Comparison of ENCODE assay signal across 12 mouse cellular contexts in genomic region chr8:83429071-83429524, GRCm38 (mm10). TPM values are rescaled to one million over a fixed set of nuclear protein-coding genes. Genes with fewer than 3 reads are reported as not detected.
DNase-seq lines count a peak whose midpoint lies in the region; ATAC-seq and TF ChIP-seq lines count a peak whose summit lies in the region.
"Had no signal": no experiment of that assay in that cellular context is flagged by ENCODE, and none has a peak within 500 bp of the region (broad histone marks: within the 10 kb centered on the region; RNA-seq: fewer than 3 reads in every experiment).

No protein-coding gene starts in this region.

- H3K4me1 ChIP-seq in E14TG2a.4 (replicated peaks; ENCODE audit: low read depth, low read length) (peaks cover 40% of the 10 kb centered on the region), MEL (ENCODE audit: control insufficient read depth in 1 of 2, insufficient read depth in 2 of 2, low read length in 2 of 2) (peaks cover 13 to 18% of the 10 kb centered on the region in 2 experiments)
- H3K4me1 ChIP-seq in stomach, embryonic 15.5 days: no peaks in the 10 kb centered on the region
- peaks cover 4% of the 10 kb centered on the region; the same call in 1 of the 2 replicates for H3K4me1 ChIP-seq in forebrain, embryonic 10.5 days
- H3K4me1 ChIP-seq in hindbrain, postnatal 0 days (ENCODE audit: insufficient read depth, low read length): no peaks in the 10 kb centered on the region

- peak; percentile 86; the same call in 1 of the 2 replicates for ATAC-seq in stomach, embryonic 15.5 days (ENCODE audit: insufficient read depth, low FRiP score, low read depth)
- no peak for ATAC-seq in hindbrain, postnatal 0 days
- ATAC-seq: forebrain, embryonic 14.5 days had no signal

- H3K9me3 ChIP-seq in E14TG2a.4 (ENCODE audit: low read length) (no peaks in the 10 kb centered on the region), MEL (replicated peaks; ENCODE audit: insufficient read depth, low read length) (no peaks in the 10 kb centered on the region)
- no peaks in the 10 kb centered on the region for H3K9me3 ChIP-seq in stomach, embryonic 15.5 days
- H3K9me3 ChIP-seq in forebrain, embryonic 10.5 days: no peaks in the 10 kb centered on the region
- no peaks in the 10 kb centered on the region for H3K9me3 ChIP-seq in hindbrain, postnatal 0 days (ENCODE audit: low read length)

- no peak for TF ChIP-seq RAD21 in MEL (IDR thresholded peaks at IDR 0.05; ENCODE audit: low read depth, low read length)

- peak overlapping the region; percentile 56 for H3K4me3 ChIP-seq in E14TG2a.4 (replicated peaks; ENCODE audit: low read length)
- H3K4me3 ChIP-seq in MEL (ENCODE audit: control insufficient read depth in 1 of 2, insufficient read depth in 1 of 2, low read depth in 2 of 2, low read length in 2 of 2): peak overlapping the region; percentile 37 to 71; a peak in 3 of 4 replicates
- no peak overlapping the region for H3K4me3 ChIP-seq in stomach, embryonic 15.5 days (replicated peaks)
- H3K4me3 ChIP-seq in forebrain, embryonic 10.5 days: no peak overlapping the region
- no peak overlapping the region for H3K4me3 ChIP-seq in hindbrain, postnatal 0 days (ENCODE audit: low read length)
- H3K4me3 ChIP-seq: heart, adult 2 months had no signal

- H3K4me2 ChIP-seq in stomach, embryonic 15.5 days: no peak overlapping the region
- no peak overlapping the region for H3K4me2 ChIP-seq in hindbrain, postnatal 0 days (ENCODE audit: low read depth, low read length)

- no peaks in the 10 kb centered on the region for H3K27me3 ChIP-seq in E14TG2a.4 (ENCODE audit: insufficient read depth, low read length)
- no peaks in the 10 kb centered on the region for H3K27me3 ChIP-seq in MEL (ENCODE audit: control insufficient read depth in 1 of 2, insufficient read depth in 2 of 2, low read length in 2 of 2)
- no peaks in the 10 kb centered on the region for H3K27me3 ChIP-seq in stomach, embryonic 15.5 days (replicated peaks)
- no peaks in the 10 kb centered on the region for H3K27me3 ChIP-seq in forebrain, embryonic 10.5 days (ENCODE audit: poor library complexity, severe bottlenecking)
- H3K27me3 ChIP-seq in hindbrain, postnatal 0 days (ENCODE audit: insufficient read depth, low read length): no peaks in the 10 kb centered on the region

- TF ChIP-seq CTCF in E14TG2a.4 (conservative IDR thresholded peaks at IDR 0.05; ENCODE audit: low read length): no peak
- no peak for TF ChIP-seq CTCF in MEL (IDR thresholded peaks at IDR 0.05 in 2 of 3, conservative IDR thresholded peaks at IDR 0.05 in 1 of 3; ENCODE audit: control insufficient read depth in 1 of 3, insufficient read depth in 1 of 3, low read depth in 2 of 3, low read length in 3 of 3, poor library complexity in 1 of 3, severe bottlenecking in 1 of 3)
- TF ChIP-seq CTCF in hindbrain, postnatal 0 days (IDR thresholded peaks at IDR 0.05; ENCODE audit: low read depth): no peak

- DNase-seq in MEL (ENCODE audit: low read depth, low spot score): peak; percentile 95
- peak; percentile 76 for DNase-seq in liver
- DNase-seq in forebrain, embryonic 10.5 days (ENCODE audit: extremely low spot score, low spot score): no peak
- DNase-seq in adrenal gland, postnatal 4 days (ENCODE audit: low spot score in 2 of 2): no peak
- no peak for DNase-seq in hindbrain, postnatal 0 days (ENCODE audit: low spot score)
- DNase-seq: cerebellum, adult 8-10 months; heart, adult 2 months; kidney, postnatal 10 days; lung, adult 18-20 months had no signal

- TF ChIP-seq EP300 in MEL (IDR thresholded peaks at IDR 0.05; ENCODE audit: low read depth in 1 of 2, low read length in 2 of 2): peak; percentile 52 to 86; a peak in 3 of 4 replicates

- H3K27ac ChIP-seq in MEL (ENCODE audit: control insufficient read depth, low read depth, low read length): peak overlapping the region; percentile 76
- H3K27ac ChIP-seq in stomach, embryonic 15.5 days: no peak overlapping the region
- no peak overlapping the region for H3K27ac ChIP-seq in forebrain, embryonic 10.5 days
- H3K27ac ChIP-seq in hindbrain, postnatal 0 days: no peak overlapping the region
- H3K27ac ChIP-seq: heart, adult 2 months had no signal

- 56% methylated on average over 4 of the region's 4 CpGs for WGBS in stomach, embryonic 15.5 days
- WGBS in forebrain, embryonic 10.5 days: 67% methylated on average over 4 of the region's 4 CpGs
- 63% methylated on average over 4 of the region's 4 CpGs for WGBS in hindbrain, postnatal 0 days

- peak overlapping the region; percentile 53 for H3K9ac ChIP-seq in MEL (ENCODE audit: control insufficient read depth, low read depth, low read length, poor library complexity, severe bottlenecking)
- no peak overlapping the region for H3K9ac ChIP-seq in stomach, embryonic 15.5 days
- H3K9ac ChIP-seq in hindbrain, postnatal 0 days (replicated peaks; ENCODE audit: low read length): no peak overlapping the region

- H3K79me2 ChIP-seq in MEL (ENCODE audit: control insufficient read depth, insufficient read depth, low read length, poor library complexity): no peaks in the 10 kb centered on the region

- TF ChIP-seq POLR2A in MEL (IDR thresholded peaks at IDR 0.05; ENCODE audit: control insufficient read depth in 1 of 2, insufficient read depth in 1 of 2, low read depth in 1 of 2, low read length in 2 of 2, poor library complexity in 1 of 2): peak in 1 of 2 experiments; percentile 82; a peak in 2 of 4 replicates

- H3K36me3 ChIP-seq in E14TG2a.4 (ENCODE audit: insufficient read depth, low read length) (peaks cover 19% of the 10 kb centered on the region), MEL (ENCODE audit: control insufficient read depth in 1 of 2, insufficient read depth in 2 of 2, low read length in 2 of 2) (peaks cover 0 to 13% of the 10 kb centered on the region in 2 experiments; a peak in 3 of 4 replicates)
- no peaks in the 10 kb centered on the region for H3K36me3 ChIP-seq in stomach, embryonic 15.5 days
- peaks cover 20% of the 10 kb centered on the region for H3K36me3 ChIP-seq in forebrain, embryonic 10.5 days (replicated peaks)
- peaks cover 5% of the 10 kb centered on the region; the same call in 1 of the 2 replicates for H3K36me3 ChIP-seq in hindbrain, postnatal 0 days (ENCODE audit: insufficient read depth, low read length)

TF ChIP-seq in MEL, 35 proteins besides CTCF, POLR2A, EP300 and RAD21 (continues in another document):
- TF ChIP-seq NRF1 (IDR thresholded peaks at IDR 0.05; ENCODE audit: insufficient read depth, low read depth, low read length, poor library complexity, severe bottlenecking): no peak
- TF ChIP-seq HCFC1 (IDR thresholded peaks at IDR 0.05; ENCODE audit: low read depth, low read length): peak; percentile 65
- peak; percentile 79 for TF ChIP-seq MXI1 (IDR thresholded peaks at IDR 0.05; ENCODE audit: low read depth, low read length)
- TF ChIP-seq JUND (IDR thresholded peaks at IDR 0.05; ENCODE audit: low read depth, low read length): no peak
- TF ChIP-seq ZC3H11A (IDR thresholded peaks at IDR 0.05; ENCODE audit: low read depth, low read length): no peak
- no peak for TF ChIP-seq UBTF (IDR thresholded peaks at IDR 0.05; ENCODE audit: borderline replicate concordance, insufficient read depth, low read depth, low read length)
- TF ChIP-seq MYB (IDR thresholded peaks at IDR 0.05; ENCODE audit: low read depth, low read length): peak; percentile 65; the same call in 1 of the 2 replicates
- no peak for TF ChIP-seq ZNF384 (IDR thresholded peaks at IDR 0.05; ENCODE audit: low read depth, low read length)
- TF ChIP-seq RCOR1 (IDR thresholded peaks at IDR 0.05; ENCODE audit: low read depth, low read length): peak; percentile 59; the same call in 1 of the 2 replicates
- TF ChIP-seq TAL1 (IDR thresholded peaks at IDR 0.05; ENCODE audit: low read length): peak; percentile 95
- peak; percentile 82 for TF ChIP-seq TCF12 (IDR thresholded peaks at IDR 0.05; ENCODE audit: low read depth, low read length)
- peak; percentile 90 for TF ChIP-seq MYC (IDR thresholded peaks at IDR 0.05; ENCODE audit: low read depth, low read length)
- TF ChIP-seq POLR2AphosphoS2 (IDR thresholded peaks at IDR 0.05; ENCODE audit: low read length): peak; percentile 54
- no peak for TF ChIP-seq USF1 (IDR thresholded peaks at IDR 0.05; ENCODE audit: low read depth, low read length)
- TF ChIP-seq ZMIZ1 (IDR thresholded peaks at IDR 0.05; ENCODE audit: low read depth, low read length): peak; percentile 57; the same call in 1 of the 2 replicates
- no peak for TF ChIP-seq GABPA (IDR thresholded peaks at IDR 0.05; ENCODE audit: low read depth, low read length)
- peak; percentile 72 for TF ChIP-seq SIN3A (IDR thresholded peaks at IDR 0.05; ENCODE audit: low read length)
- TF ChIP-seq CHD1 (IDR thresholded peaks at IDR 0.05; ENCODE audit: low read depth, low read length): no peak
- TF ChIP-seq GATA1 (IDR thresholded peaks at IDR 0.05; ENCODE audit: low read depth, low read length): peak; percentile 77
- TF ChIP-seq TBP (IDR thresholded peaks at IDR 0.05; ENCODE audit: low read depth, low read length): peak; percentile 84
- TF ChIP-seq NELFE (IDR thresholded peaks at IDR 0.05; ENCODE audit: low read depth, low read length): peak; percentile 52; the same call in 1 of the 2 replicates
- no peak for TF ChIP-seq SMC3 (IDR thresholded peaks at IDR 0.05; ENCODE audit: low read depth, low read length)

RNA-seq across cellular contexts. Expression of gene Scoc, which starts 29.1 kb away (rescaled TPM):
- 24.4 and 29.5 TPM in 2 replicates for total RNA-seq in MEL (2012; rRNA removed)
- 10 to 100 TPM in 1 of 2 experiments, not detected in 1; 14.7 TPM for polyA plus RNA-seq in MEL (2012; ENCODE audit: insufficient read depth in 1 of 2, insufficient read length in 2 of 2, low read depth in 1 of 2, low replicate concordance in 2 of 2, missing spikeins in 1 of 2)
- polyA plus RNA-seq in stomach, embryonic 15.5 days (2015; fragmentation: Nextera tagmentation; extraction: Ambion mirVana): 102 and 104 TPM in 2 replicates
- polyA plus RNA-seq in forebrain, embryonic 10.5 days (2016; fragmentation: Nextera tagmentation; extraction: Ambion mirVana): 108 and 109 TPM in 2 replicates
- 10 to 100 TPM; 65.5 to 68.8 TPM for total RNA-seq in adrenal gland, postnatal 4 days (2021)
- 179 and 224 TPM in 2 replicates for total RNA-seq in hindbrain, postnatal 0 days (2014; rRNA removed)
- polyA plus RNA-seq in hindbrain, postnatal 0 days (2015; fragmentation: Nextera tagmentation; extraction: Ambion mirVana): 441 TPM in 2 replicates

RNA-seq across cellular contexts. Expression of gene Clgn, which starts 39.4 kb away (rescaled TPM):
- 0.04 TPM in 1 of 2 replicates, not detected in the other for total RNA-seq in MEL (2012; rRNA removed)
- under 1 TPM in 1 of 2 experiments, not detected in 1; 0.06 TPM for polyA plus RNA-seq in MEL (2012; ENCODE audit: insufficient read depth in 1 of 2, insufficient read length in 2 of 2, low read depth in 1 of 2, low replicate concordance in 2 of 2, missing spikeins in 1 of 2)
- 0.41 and 0.52 TPM in 2 replicates for polyA plus RNA-seq in stomach, embryonic 15.5 days (2015; fragmentation: Nextera tagmentation; extraction: Ambion mirVana)
- polyA plus RNA-seq in forebrain, embryonic 10.5 days (2016; fragmentation: Nextera tagmentation; extraction: Ambion mirVana): 3.7 and 4.0 TPM in 2 replicates
- under 1 TPM; 0.54 to 0.98 TPM for total RNA-seq in adrenal gland, postnatal 4 days (2021)
- 5.4 and 5.5 TPM in 2 replicates for total RNA-seq in hindbrain, postnatal 0 days (2014; rRNA removed)
- polyA plus RNA-seq in hindbrain, postnatal 0 days (2015; fragmentation: Nextera tagmentation; extraction: Ambion mirVana): 13.1 and 13.3 TPM in 2 replicates
- total RNA-seq: heart, adult 2 months had no signal

Comparison
In these comparisons a context has a peak if more than half of its experiments do, and no peak if none do; other contexts are left out.
1. H3K4me3 ChIP-seq: peak in E14TG2a.4 (single experiment) and MEL (2 of 2); none in stomach, embryonic 15.5 days (single experiment), forebrain, embryonic 10.5 days (single experiment) and hindbrain, postnatal 0 days (single experiment).
2. DNase-seq: peak in MEL (single experiment) and liver (single experiment); none in forebrain, embryonic 10.5 days (single experiment), adrenal gland, postnatal 4 days (0 of 2) and hindbrain, postnatal 0 days (single experiment).